Mouse (Mus musculus): ENCODE data around the gene Ccdc17.

The Ccdc17 gene

GRCm38 (mm10) chr4:116596379-116596778 lies at the start of gene Ccdc17:
Ccdc17 (plus strand) TSS chr4:116596654.
- in situ Hi-C loops (cut with MboI): no loop called here

- in situ Hi-C loops (cut with MboI): no loop called here
Observed at GRCm38 (mm10) chr4:116550432-116550831, 46.0 kb upstream of the Ccdc17 start.

- in situ Hi-C loops (cut with MboI): no loop called here
Observed at GRCm38 (mm10) chr4:116553035-116553434, 43.4 kb upstream of the Ccdc17 start.

GRCm38 (mm10) chr4:116555413-116556300 lies 40.8 kb upstream of the Ccdc17 start, which contains the start of gene Tmem69:
Tmem69 (minus strand) TSS chr4:116555936.
- in situ Hi-C loops (cut with MboI): no loop called here

- in situ Hi-C loops (cut with MboI): no loop called here
Observed at GRCm38 (mm10) chr4:116556561-116557305, 39.7 kb upstream of the Ccdc17 start.

GRCm38 (mm10) chr4:116557306-116558121 lies 38.9 kb upstream of the Ccdc17 start, which contains the start of gene Gpbp1l1:
Gpbp1l1 (plus strand) TSS chr4:116557658.
- in situ Hi-C loops (cut with MboI): no loop called here

GRCm38 (mm10) chr4:116558151-116558882 lies 38.1 kb upstream of the Ccdc17 start:
- in situ Hi-C loops (cut with MboI): no loop called here

GRCm38 (mm10) chr4:116595793-116596192 lies 661 bp upstream of the Ccdc17 start:
- in situ Hi-C loops (cut with MboI): no loop called here

GRCm38 (mm10) chr4:116596978-116597881 lies 776 bp downstream of the Ccdc17 start:
- in situ Hi-C loops (cut with MboI): no loop called here

GRCm38 (mm10) chr4:116612621-116613020 lies 16.2 kb downstream of the Ccdc17 start:
- in situ Hi-C loops (cut with MboI): no loop called here

GRCm38 (mm10) chr4:116615237-116615636 lies 18.8 kb downstream of the Ccdc17 start:
- in situ Hi-C loops (cut with MboI): no loop called here

GRCm38 (mm10) chr4:116624831-116625230 lies 28.4 kb downstream of the Ccdc17 start:
- in situ Hi-C loops (cut with MboI): no loop called here

GRCm38 (mm10) chr4:116626658-116627358 lies 30.4 kb downstream of the Ccdc17 start:
- in situ Hi-C loops (cut with MboI): no loop called here

GRCm38 (mm10) chr4:116627359-116627716 lies 30.9 kb downstream of the Ccdc17 start:
- in situ Hi-C loops (cut with MboI): no loop called here

- in situ Hi-C loops (cut with MboI): no loop called here
Observed at GRCm38 (mm10) chr4:116627722-116628662, 31.5 kb downstream of the Ccdc17 start, which contains the start of gene Nasp. Nasp (minus strand) TSS chr4:116627941.

GRCm38 (mm10) chr4:116635197-116635596 lies 38.7 kb downstream of the Ccdc17 start:
- in situ Hi-C loops (cut with MboI): no loop called here

- in situ Hi-C loops (cut with MboI): no loop called here
Observed at GRCm38 (mm10) chr4:116638821-116639220, 42.4 kb downstream of the Ccdc17 start.

- in situ Hi-C loops (cut with MboI): no loop called here
Observed at GRCm38 (mm10) chr4:116642071-116642470, 45.6 kb downstream of the Ccdc17 start.

Data from mature B cell (primary cell).